9 mouse cellular contexts compared by ENCODE assay signal in genomic region chr4:152103025-152103424, GRCm38 (mm10). TPM values are rescaled to one million over a fixed set of nuclear protein-coding genes. Genes with fewer than 3 reads are reported as not detected.
DNase-seq lines count a peak whose midpoint lies in the region; ATAC-seq and TF ChIP-seq lines count a peak whose summit lies in the region.
"Had no signal": no experiment of that assay in that cellular context is flagged by ENCODE, and none has a peak within 500 bp of the region (broad histone marks: within the 10 kb centered on the region; RNA-seq: fewer than 3 reads in every experiment).

No protein-coding gene starts in this region.

- TF ChIP-seq CTCF in kidney, adult 2 months (conservative IDR thresholded peaks at IDR 0.05; ENCODE audit: insufficient read depth, insufficient read length, low read depth, low read length), result peak; percentile 92
- TF ChIP-seq CTCF in G1E (IDR thresholded peaks at IDR 0.05; ENCODE audit: low read depth, low read length), result peak; percentile 97
- TF ChIP-seq CTCF in gastrocnemius, adult 2 months (IDR thresholded peaks at IDR 0.05), result peak; percentile 80
- peak; percentile 77 for TF ChIP-seq CTCF in olfactory bulb, adult 2 months (IDR thresholded peaks at IDR 0.05; ENCODE audit: insufficient read depth, low read depth, low read length)

- H3K27me3 ChIP-seq in kidney, adult 2 months (replicated peaks; ENCODE audit: control insufficient read depth, insufficient read depth, low read length), result no peaks in the 10 kb centered on the region
- no peaks in the 10 kb centered on the region for H3K27me3 ChIP-seq in kidney, embryonic 14.5 days (ENCODE audit: control insufficient read depth, insufficient read depth, low read length)
- H3K27me3 ChIP-seq in G1E (ENCODE audit: insufficient read depth, low read length), result peaks cover 8% of the 10 kb centered on the region; the same call in 1 of the 2 replicates

- H3K4me1 ChIP-seq in kidney, adult 2 months (ENCODE audit: control insufficient read depth, insufficient read depth, low read length), result no peaks in the 10 kb centered on the region
- H3K4me1 ChIP-seq in kidney, embryonic 14.5 days (ENCODE audit: control insufficient read depth, insufficient read depth, low read length), result peaks cover 40% of the 10 kb centered on the region
- H3K4me1 ChIP-seq in G1E (ENCODE audit: insufficient read depth, low read depth, low read length), result peaks cover 17% of the 10 kb centered on the region
- peaks cover 37% of the 10 kb centered on the region for H3K4me1 ChIP-seq in olfactory bulb, adult 2 months (ENCODE audit: control insufficient read depth, insufficient read depth, low read length)

- DNase-seq in kidney, adult 2 months, result peak; percentile 86
- DNase-seq in G1E (ENCODE audit: low spot score), result peak; percentile 65
- DNase-seq in brain, adult 2 months (ENCODE audit: low read depth, low spot score), result peak; percentile 76
- DNase-seq in gastrocnemius, adult 2 months, result peak; percentile 76
- DNase-seq in left cerebral cortex, postnatal 4 days, result peak; percentile 79
- DNase-seq in urinary bladder, postnatal 14 days (ENCODE audit: low spot score), result peak; percentile 79

- no peaks in the 10 kb centered on the region; the same call in 1 of the 2 replicates for H3K36me3 ChIP-seq in kidney, adult 2 months (ENCODE audit: control insufficient read depth, insufficient read depth, low read length)
- peaks cover 35% of the 10 kb centered on the region for H3K36me3 ChIP-seq in kidney, embryonic 14.5 days (ENCODE audit: control insufficient read depth, insufficient read depth, low read length)
- peaks cover 9% of the 10 kb centered on the region for H3K36me3 ChIP-seq in G1E (replicated peaks)

- H3K4me3 ChIP-seq in kidney, adult 2 months (ENCODE audit: insufficient read depth, low read depth, low read length), result no peak overlapping the region
- H3K4me3 ChIP-seq in kidney, embryonic 14.5 days (ENCODE audit: low read length), result no peak overlapping the region
- H3K4me3 ChIP-seq in G1E (ENCODE audit: low read depth, low read length), result no peak overlapping the region
- H3K4me3 ChIP-seq in gastrocnemius, adult 2 months, result no peak overlapping the region
- no peak overlapping the region for H3K4me3 ChIP-seq in olfactory bulb, adult 2 months (ENCODE audit: insufficient read depth, low read depth, low read length)

- no peak for TF ChIP-seq POLR2A in kidney, adult 2 months (IDR thresholded peaks at IDR 0.05; ENCODE audit: low read depth, low read length)
- no peak for TF ChIP-seq POLR2A in olfactory bulb, adult 2 months (IDR thresholded peaks at IDR 0.05; ENCODE audit: insufficient read depth, low read depth, low read length)

- no peaks in the 10 kb centered on the region for H3K9me3 ChIP-seq in kidney, embryonic 14.5 days (ENCODE audit: control insufficient read depth, low read length)
- H3K9me3 ChIP-seq in G1E (replicated peaks), result no peaks in the 10 kb centered on the region

- 40% methylated on average over 7 of the region's 7 CpGs for WGBS in kidney, adult 2 months
- WGBS in kidney, embryonic 14.5 days, result 44% methylated on average over 7 of the region's 7 CpGs
- 42% methylated on average over 7 of the region's 7 CpGs for WGBS in olfactory bulb, adult 2 months

- ATAC-seq in kidney, embryonic 14.5 days (ENCODE audit: low FRiP score, low TSS enrichment), result no peak
- ATAC-seq in G1E (ENCODE audit: extremely low read depth, insufficient number of reproducible peaks, low FRiP score, poor library complexity, severe bottlenecking), result peak; percentile 56; the same call in 1 of the 2 replicates

- intact Hi-C loops in gastrocnemius, adult 2 months (cut with DNase I), result no loop called here
- intact Hi-C loops in left cerebral cortex, postnatal 4 days (cut with DNase I), result no loop called here

- H3K9ac ChIP-seq in kidney, embryonic 14.5 days (ENCODE audit: low read depth, low read length), result no peak overlapping the region

- H3K4me2 ChIP-seq in kidney, embryonic 14.5 days (replicated peaks; ENCODE audit: low read depth, low read length), result no peak overlapping the region

- no peak overlapping the region for H3K27ac ChIP-seq in kidney, adult 2 months (ENCODE audit: insufficient read depth, low read depth, low read length)
- no peak overlapping the region for H3K27ac ChIP-seq in kidney, embryonic 14.5 days (ENCODE audit: low read depth, low read length)
- no peak overlapping the region for H3K27ac ChIP-seq in gastrocnemius, adult 2 months
- no peak overlapping the region for H3K27ac ChIP-seq in olfactory bulb, adult 2 months (ENCODE audit: insufficient read depth, low read depth, low read length)

RNA-seq across cellular contexts. Expression of gene Tnfrsf25, which starts 12.7 kb away (rescaled TPM):
- 3.3 and 4.4 TPM in 2 replicates for polyA plus RNA-seq in kidney, adult 2 months (2012; rRNA removed)
- 0.57 and 1.9 TPM in 2 replicates for polyA plus RNA-seq in kidney, embryonic 14.5 days (2014; fragmentation: Nextera tagmentation; extraction: Ambion mirVana)
- total RNA-seq in G1E (2014; fragmentation: Nextera tagmentation) (not detected in 2 replicates), G1E (2017) (0.29 TPM in 1 of 2 replicates, not detected in the other)
- polyA plus RNA-seq in G1E (2012), result not detected in 2 replicates
- 1 to 10 TPM in 1 of 2 experiments, under 1 TPM in 1; 0.38 to 2.0 TPM for total RNA-seq in gastrocnemius, adult 2 months (2021)
- total RNA-seq in left cerebral cortex, postnatal 4 days (2021), result 1 to 10 TPM; 2.3 to 2.6 TPM
- polyA plus RNA-seq in olfactory bulb, adult 2 months (2012; ENCODE audit: insufficient read depth, insufficient read length, low replicate concordance, missing spikeins), result not detected in 2 replicates

RNA-seq across cellular contexts. Expression of gene Plekhg5, which starts 30.7 kb away (rescaled TPM):
- polyA plus RNA-seq in kidney, adult 2 months (2012; rRNA removed), result 22.2 and 23.6 TPM in 2 replicates
- polyA plus RNA-seq in kidney, embryonic 14.5 days (2014; fragmentation: Nextera tagmentation; extraction: Ambion mirVana), result 10.4 and 16.1 TPM in 2 replicates
- total RNA-seq in G1E (2014; fragmentation: Nextera tagmentation) (0.87 and 3.9 TPM in 2 replicates), G1E (2017) (1.6 and 1.7 TPM in 2 replicates)
- polyA plus RNA-seq in G1E (2012), result 4.0 and 4.1 TPM in 2 replicates
- 1 to 10 TPM; 4.9 to 6.6 TPM for total RNA-seq in gastrocnemius, adult 2 months (2021)
- total RNA-seq in left cerebral cortex, postnatal 4 days (2021), result 10 to 100 TPM; 21.2 to 25.7 TPM
- polyA plus RNA-seq in olfactory bulb, adult 2 months (2012; ENCODE audit: insufficient read depth, insufficient read length, low replicate concordance, missing spikeins), result not detected in 2 replicates

RNA-seq across cellular contexts. Expression of gene Espn, which starts 49.1 kb away (rescaled TPM):
- polyA plus RNA-seq in kidney, adult 2 months (2012; rRNA removed), result 48.3 and 57.5 TPM in 2 replicates
- polyA plus RNA-seq in kidney, embryonic 14.5 days (2014; fragmentation: Nextera tagmentation; extraction: Ambion mirVana), result 36.1 and 36.3 TPM in 2 replicates
- total RNA-seq in G1E (2014; fragmentation: Nextera tagmentation) (9.3 and 16.4 TPM in 2 replicates), G1E (2017) (4.2 and 4.3 TPM in 2 replicates)
- 48.0 and 61.7 TPM in 2 replicates for polyA plus RNA-seq in G1E (2012)
- under 1 TPM; 0.13 to 0.45 TPM for total RNA-seq in gastrocnemius, adult 2 months (2021)
- under 1 TPM in 1 of 2 experiments, not detected in 1; 0.46 TPM for total RNA-seq in left cerebral cortex, postnatal 4 days (2021)
- not detected in 2 replicates for polyA plus RNA-seq in olfactory bulb, adult 2 months (2012; ENCODE audit: insufficient read depth, insufficient read length, low replicate concordance, missing spikeins)

RNA-seq across cellular contexts. Expression of gene Hes2, which starts 55.6 kb away (rescaled TPM):
- 0.81 and 1.0 TPM in 2 replicates for polyA plus RNA-seq in kidney, adult 2 months (2012; rRNA removed)
- not detected in 2 replicates for polyA plus RNA-seq in kidney, embryonic 14.5 days (2014; fragmentation: Nextera tagmentation; extraction: Ambion mirVana)
- not detected in 2 replicates for total RNA-seq in G1E (2014; fragmentation: Nextera tagmentation)
- 0.33 and 0.46 TPM in 2 replicates for total RNA-seq in G1E (2017)
- 0.04 and 0.18 TPM in 2 replicates for polyA plus RNA-seq in G1E (2012)
- total RNA-seq in gastrocnemius, adult 2 months (2021), result not detected
- total RNA-seq in left cerebral cortex, postnatal 4 days (2021), result not detected
- polyA plus RNA-seq in olfactory bulb, adult 2 months (2012; ENCODE audit: insufficient read depth, insufficient read length, low replicate concordance, missing spikeins), result not detected in 2 replicates
- polyA plus RNA-seq: liver, embryonic 16.5 days had no signal

Comparison
In these comparisons a context has a peak if more than half of its experiments do, and no peak if none do; other contexts are left out.
1. RNA of gene Espn, which starts 49.1 kb away (polyA plus RNA-seq): 48.3 to 57.5 TPM in kidney, adult 2 months, 48.0 to 61.7 TPM in G1E and 36.1 to 36.3 TPM in kidney, embryonic 14.5 days; not detected in olfactory bulb, adult 2 months; every median in the first group is over 10 times any median in the second.
2. Peak in every context shown above with its lines, with median percentiles within 50 percentile points of each other: DNase-seq and CTCF ChIP-seq.